Mouse (Mus musculus) thymus, adult 2 months (tissue): Measurements from ENCODE around the gene Aff1.

Experiments
- CTCF ChIP-seq: fragments of 200-500 bp; IDR thresholded peaks from 2 replicates; pipeline ENCODE4 v1.5.1; 2012; ENCODE audit warnings: mild to moderate bottlenecking, control low read depth, low read length, moderate library complexity, borderline replicate concordance; ENCODE audit not compliant: control insufficient read depth, poor library complexity, insufficient read depth; ENCODE audit errors: extremely low read depth
- POLR2A ChIP-seq: fragments of 200-500 bp; IDR thresholded peaks from 2 replicates; pipeline ENCODE4 v1.6.1; 2012; ENCODE audit warnings: mild to moderate bottlenecking, low read length, control low read depth, moderate library complexity; ENCODE audit not compliant: control insufficient read depth, poor library complexity, insufficient read depth; ENCODE audit errors: extremely low read depth

DNA sequence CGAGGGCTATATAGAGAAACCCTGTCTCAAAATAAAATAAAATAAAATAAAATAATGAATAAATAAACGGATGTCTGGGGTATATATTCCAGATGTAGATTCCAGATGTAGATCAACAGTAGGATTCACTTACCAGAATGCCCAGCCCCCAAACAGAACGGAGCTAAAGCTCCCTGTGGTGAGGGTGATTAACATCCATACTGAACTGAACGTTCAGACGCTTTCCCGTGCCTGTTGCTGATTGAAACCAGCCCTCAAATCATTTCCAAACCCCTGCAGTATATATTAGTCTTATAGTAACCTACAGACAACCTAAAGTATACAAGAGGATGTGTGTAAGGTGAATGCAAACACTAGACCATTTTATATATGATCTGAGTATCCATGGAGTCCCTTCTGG, 17.7 kb upstream of the Aff1 start:
- TF ChIP-seq CTCF, result no peak
- no peak for TF ChIP-seq POLR2A
